Mouse (Mus musculus): ENCODE data around the gene D10Jhu81e. TPM values are rescaled to one million over a fixed set of nuclear protein-coding genes. Genes with fewer than 3 reads are reported as not detected.

Gene D10Jhu81e
- 110 and 194 TPM in 2 replicates for polyA plus RNA-seq (2012; rRNA removed)

GRCm38 (mm10) chr10:78169281-78170042 lies at the start of gene D10Jhu81e:
Gene D10Jhu81e (minus strand): TSS chr10:78169782.

DNA sequence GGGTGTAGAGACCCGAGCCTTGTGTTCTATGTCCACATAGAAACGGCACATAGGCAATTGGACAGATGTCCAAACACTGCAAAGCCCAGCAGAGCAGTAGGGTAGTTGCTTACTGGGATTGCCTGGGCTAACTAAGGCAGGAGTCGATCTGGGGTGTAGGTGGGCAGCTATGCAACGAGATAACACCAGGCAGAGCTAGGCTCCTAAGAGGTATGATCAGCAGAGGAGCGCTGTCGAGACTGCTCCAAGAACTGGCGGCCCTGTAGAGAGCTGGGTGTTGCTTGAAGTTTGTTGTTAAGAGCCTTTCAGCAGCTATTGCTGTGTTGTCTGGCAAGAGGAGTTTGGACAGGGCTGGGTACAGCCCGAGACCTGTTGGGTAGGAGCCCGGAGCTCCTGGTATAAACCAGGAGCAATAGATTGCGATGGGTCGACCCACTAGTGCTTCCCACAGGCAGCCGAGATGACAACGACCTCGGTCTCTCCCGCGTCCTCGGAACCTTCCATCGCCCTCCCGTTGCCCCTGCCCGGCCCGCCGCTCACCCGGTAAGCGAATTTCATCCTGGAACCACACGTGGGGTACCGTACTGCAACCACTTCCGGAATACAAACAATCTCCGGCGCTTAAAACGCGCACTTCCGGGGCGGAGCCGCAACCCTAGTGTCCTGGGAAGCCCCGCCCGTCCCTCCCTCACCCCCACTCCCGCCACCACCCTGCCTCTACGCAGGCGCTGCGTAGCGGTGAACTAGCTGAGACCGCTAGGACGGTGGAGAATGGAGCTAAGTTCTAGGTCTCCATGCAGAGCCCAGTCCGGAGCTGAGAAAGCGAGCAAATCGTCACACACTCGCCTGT lies 15.2 kb upstream of the D10Jhu81e start, which contains the start of gene Pwp2:
Gene Pwp2 (minus strand): TSS at position 619 of the 850 bp plus-strand sequence.

Other genes starting within 250 kb of the D10Jhu81e start
- gene Trpm2, start 199.2 kb downstream of the D10Jhu81e start, polyA plus RNA-seq (2012; rRNA removed), result 0.29 and 0.33 TPM in 2 replicates
- gene 1810043G02Rik, start 191.3 kb downstream of the D10Jhu81e start, polyA plus RNA-seq (2012; rRNA removed), result 17.7 and 24.3 TPM in 2 replicates
- 40.4 and 50.6 TPM in 2 replicates for gene Pfkl, start 159.7 kb downstream of the D10Jhu81e start, polyA plus RNA-seq (2012; rRNA removed)
- 0.80 and 1.3 TPM in 2 replicates for gene Dnmt3l, start 127.8 kb downstream of the D10Jhu81e start, polyA plus RNA-seq (2012; rRNA removed)
- gene Aire, start 126.2 kb downstream of the D10Jhu81e start, polyA plus RNA-seq (2012; rRNA removed), result 0.45 and 0.79 TPM in 2 replicates
- 6.0 and 9.5 TPM in 2 replicates for gene Icosl, start 100.5 kb downstream of the D10Jhu81e start, polyA plus RNA-seq (2012; rRNA removed)
- 2.9 and 3.7 TPM in 2 replicates for gene Pwp2, start 15.4 kb upstream of the D10Jhu81e start, polyA plus RNA-seq (2012; rRNA removed)
- 24.2 and 27.8 TPM in 2 replicates for gene Trappc10, start 74.9 kb upstream of the D10Jhu81e start, polyA plus RNA-seq (2012; rRNA removed)
- gene Agpat3, start 182.7 kb upstream of the D10Jhu81e start, polyA plus RNA-seq (2012; rRNA removed), result 85.2 and 109 TPM in 2 replicates
- gene Rrp1, start 243.3 kb upstream of the D10Jhu81e start, polyA plus RNA-seq (2012; rRNA removed), result 17.2 and 21.5 TPM in 2 replicates

Data from stomach, adult 2 months (tissue).